Mouse (Mus musculus) forebrain, embryonic 14.5 days (tissue): ENCODE data around the gene Pcnp. TPM values are rescaled to one million over a fixed set of nuclear protein-coding genes. Genes with fewer than 3 reads are reported as not detected.
A peak's percentile ranks its signal among the peaks of the same experiment; 100 is the strongest.
"Not testable (repeated sequence)": the region's sequence is repeated elsewhere in the genome, so short reads cannot be mapped to it uniquely, and the experiment has no call there.

Source experiments
- ATAC-seq: fragments of 200-750 bp; cut with Nextera tagmentation; 2 replicates; pipeline ENCODE4 v1.8.0; 2017; ENCODE audit warnings: mild to moderate bottlenecking, moderate library complexity
- DNase-seq: peaks from one replicate; pipeline ENCODE4 v3.0.0-alpha.2; 2015; ENCODE audit warnings: low spot score
- H3K27ac ChIP-seq: fragments of 300-500 bp; sonication (generic); 2 replicates; pipeline ENCODE4 v1.5.1; 2014; ENCODE audit warnings: low read depth, mild to moderate bottlenecking, control low read depth, low read length, moderate library complexity
- H3K27me3 ChIP-seq: fragments of 300-500 bp; sonication (generic); replicated peaks from 2 replicates; pipeline ENCODE4 v1.6.1; 2014; ENCODE audit warnings: low read length, control low read depth, mixed read lengths; ENCODE audit not compliant: control insufficient read depth, insufficient read depth
- H3K36me3 ChIP-seq: fragments of 300-500 bp; sonication (generic); 2 replicates; pipeline ENCODE4 v1.6.1; 2014; ENCODE audit warnings: low read length, control low read depth; ENCODE audit not compliant: control insufficient read depth, insufficient read depth
- H3K4me1 ChIP-seq: fragments of 300-500 bp; sonication (generic); 2 replicates; pipeline ENCODE4 v1.6.1; 2014; ENCODE audit warnings: antibody characterized with exemption, low read length, control low read depth; ENCODE audit not compliant: control insufficient read depth, insufficient read depth
- H3K4me2 ChIP-seq: fragments of 300-500 bp; sonication (generic); 2 replicates; pipeline ENCODE4 v1.6.1; 2014; ENCODE audit warnings: mild to moderate bottlenecking, control low read depth, low read length
- H3K4me3 ChIP-seq: fragments of 300-500 bp; sonication (generic); 2 replicates; pipeline ENCODE4 v1.5.1; 2014; ENCODE audit warnings: low read depth, low read length, control low read depth
- H3K9ac ChIP-seq: fragments of 300-500 bp; sonication (generic); 2 replicates; pipeline ENCODE4 v1.6.1; 2014; ENCODE audit warnings: mild to moderate bottlenecking, low read length, control low read depth, moderate library complexity
- H3K9me3 ChIP-seq: fragments of 300-500 bp; sonication (generic); replicated peaks from 2 replicates; pipeline ENCODE4 v1.6.1; 2016; ENCODE audit warnings: low read length, control low read depth, mixed read lengths; ENCODE audit not compliant: control insufficient read depth
- WGBS: fragments of 180-500 bp; shearing (Covaris S2); extraction: QIAGEN DNeasy Blood & Tissue Kit; methylation state at CpG from one replicate; pipeline ENCODE4 v1.1.7; 2014; 5-methylcytosine and 5-hydroxymethylcytosine counted together
- polyA plus RNA-seq: library from polyadenylated mRNA; unstranded; fragments of >200 nt; fragmentation: Nextera tagmentation; extraction: Ambion mirVana; gene quantifications from 2 replicates; pipeline ENCODE4 v1.2.1, GENCODE M21; 2014

Pcnp gene
- polyA plus RNA-seq, 1 experiment from 2014 or later: 252 TPM

GRCm38 (mm10) chr16:56048038-56048437 is 18.5 kb upstream of the Pcnp start, which contains the start of gene Senp7:
TSS of gene Senp7 (plus strand) at chr16:56048338.
- not testable (repeated sequence) for H3K9ac ChIP-seq, H3K4me3 ChIP-seq, H3K27me3 ChIP-seq, ATAC-seq, H3K9me3 ChIP-seq, H3K36me3 ChIP-seq, H3K4me1 ChIP-seq, H3K4me2 ChIP-seq, H3K27ac ChIP-seq, DNase-seq
- no CpG with 5 or more reads among the region's 4 CpGs for WGBS

DNA sequence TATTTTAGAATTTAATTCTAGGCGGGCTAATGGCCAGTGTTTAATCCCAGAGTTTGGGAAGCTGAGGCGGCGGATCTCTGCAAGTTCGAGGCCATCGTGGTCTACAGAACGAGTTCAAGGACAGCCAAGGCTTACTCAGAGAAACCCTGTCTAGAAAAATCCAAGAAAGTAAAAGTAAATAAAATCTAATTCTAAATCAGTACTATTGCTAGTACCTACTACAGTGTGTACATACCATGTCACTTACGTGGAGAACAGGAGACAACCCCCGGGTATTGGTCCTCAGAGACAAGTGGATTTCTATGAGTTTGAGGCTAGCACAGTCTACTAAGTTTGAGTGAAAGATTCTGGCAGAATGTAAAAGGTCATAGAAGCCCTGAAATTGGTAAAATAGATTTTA is 8.6 kb upstream of the Pcnp start:
- Histone ChIP-seq H3K9ac (peak overlapping the region; percentile 82), H3K27ac (peak overlapping the region; percentile 83), H3K4me1 (peaks cover 10% of the 10 kb centered on the region), H3K9me3 (no peaks in the 10 kb centered on the region), H3K4me2 (peak overlapping the region; percentile 72), H3K36me3 (peaks cover 17% of the 10 kb centered on the region), H3K27me3 (no peaks in the 10 kb centered on the region), H3K4me3 (peak overlapping the region; percentile 77)
- DNase-seq (no peak), ATAC-seq (no peak; the same call in 1 of the 2 replicates)
- WGBS: 31% methylated on average over 8 of the region's 8 CpGs

DNA sequence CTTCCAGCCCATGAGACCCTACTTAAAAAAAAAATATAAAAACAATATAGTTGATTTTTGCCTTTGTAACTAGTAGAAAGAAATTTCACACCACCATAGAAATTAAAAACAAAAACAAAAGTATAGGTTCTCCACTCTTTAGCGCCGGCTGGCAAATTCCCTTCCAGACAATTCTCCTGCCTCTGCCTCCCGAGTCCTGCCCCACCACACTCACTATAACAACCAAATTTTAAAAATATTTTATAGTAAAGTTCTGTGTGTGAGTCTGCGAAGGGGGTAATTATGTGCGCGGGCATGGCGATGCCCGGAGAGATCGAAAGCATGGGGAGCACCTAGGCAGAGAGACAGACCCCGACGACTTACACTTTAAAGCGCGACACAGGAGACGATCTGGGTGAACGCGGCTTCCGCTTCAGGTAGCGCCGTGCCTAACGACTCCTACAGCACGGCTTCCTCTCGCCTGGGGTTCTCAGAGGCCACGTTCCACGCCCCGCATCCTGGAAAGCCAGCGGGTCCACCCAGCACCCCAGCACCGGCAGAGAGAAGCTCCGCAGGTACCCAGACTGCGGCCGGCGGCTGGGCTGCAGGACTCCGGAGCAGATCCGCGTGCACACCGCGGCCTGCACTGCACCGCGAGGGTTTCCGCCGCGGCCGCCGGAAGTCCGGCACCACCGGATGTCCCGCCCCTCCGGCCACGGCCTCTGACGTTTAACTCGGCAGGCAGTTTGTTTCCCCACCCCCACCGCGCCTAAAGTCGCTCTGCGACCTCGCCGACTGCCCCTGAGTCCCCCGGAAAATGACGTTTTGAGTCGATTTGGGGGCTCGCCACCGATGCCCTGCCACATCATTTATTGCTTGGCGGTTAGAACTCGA is 7.8 kb upstream of the Pcnp start, which contains the start of gene Trmt10c:
Trmt10c (minus strand) TSS at position 682 of the 873 bp plus-strand sequence.
- H3K36me3 ChIP-seq: peaks cover 25% of the 10 kb centered on the region
- peak within 1 kb of the TSS; percentile 82 for H3K9ac ChIP-seq
- peak within 1 kb of the TSS; percentile 72 for H3K4me2 ChIP-seq
- ATAC-seq: peak; percentile 100
- H3K4me1 ChIP-seq: peaks cover 10% of the 10 kb centered on the region
- H3K27me3 ChIP-seq: no peaks in the 10 kb centered on the region
- peak within 1 kb of the TSS; percentile 83 for H3K27ac ChIP-seq
- no peaks in the 10 kb centered on the region for H3K9me3 ChIP-seq
- peak within 1 kb of the TSS; percentile 77 for H3K4me3 ChIP-seq
- under 1% methylated on average over 62 of the region's 63 CpGs for WGBS
- DNase-seq: peak; percentile 93

DNA sequence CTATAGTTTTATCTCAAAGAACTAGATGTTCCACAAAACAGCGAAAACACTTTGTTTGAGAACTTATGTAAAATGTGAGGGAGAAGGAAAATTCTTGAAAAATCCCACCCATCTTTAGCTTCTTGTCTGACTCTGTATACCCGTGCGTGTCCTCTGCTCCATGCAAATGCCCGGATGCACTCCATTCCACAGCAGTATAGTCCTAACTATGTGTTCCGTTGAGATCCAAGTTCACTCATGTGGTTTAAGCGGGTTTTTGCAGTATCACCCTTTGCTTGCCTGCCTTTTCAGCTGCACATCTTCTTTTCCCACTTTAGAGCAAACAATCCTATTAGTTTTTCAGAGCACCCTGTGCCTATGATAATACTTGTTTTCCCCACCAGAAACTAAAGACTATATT is 7.0 kb upstream of the Pcnp start:
- Histone ChIP-seq H3K36me3 (peaks cover 31% of the 10 kb centered on the region), H3K4me3 (peak overlapping the region; percentile 77), H3K4me2 (peak overlapping the region; percentile 72), H3K27ac (no peak overlapping the region), H3K9me3 (no peaks in the 10 kb centered on the region), H3K27me3 (no peaks in the 10 kb centered on the region), H3K4me1 (peaks cover 10% of the 10 kb centered on the region), H3K9ac (peak overlapping the region; percentile 82)
- no peak for DNase-seq
- no peak for ATAC-seq
- WGBS: 62% methylated on average over 6 of the region's 6 CpGs

DNA sequence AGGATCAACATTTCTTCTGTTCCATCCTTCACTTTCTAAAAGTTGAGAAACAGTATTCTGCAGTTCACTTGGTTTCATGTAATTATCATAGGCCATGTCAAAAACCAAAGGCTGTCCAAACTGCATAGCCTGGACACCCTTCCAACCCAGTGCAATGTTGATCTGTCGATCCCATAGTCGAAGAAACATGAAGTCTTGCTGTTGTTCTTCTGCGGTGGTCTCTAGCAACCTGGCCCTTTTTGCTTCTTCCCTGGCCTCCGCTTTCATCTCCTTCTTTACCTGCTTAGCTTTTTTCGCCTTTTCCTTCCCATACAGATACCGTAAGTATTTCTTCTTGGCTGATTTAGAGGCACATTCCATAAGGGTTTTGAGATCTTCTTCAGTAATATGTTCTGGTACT is 5.0 kb upstream of the Pcnp start:
- Histone ChIP-seq H3K4me1 (peaks cover 15% of the 10 kb centered on the region), H3K36me3 (peaks cover 31% of the 10 kb centered on the region), H3K27me3 (no peaks in the 10 kb centered on the region), H3K27ac (no peak overlapping the region), H3K9ac (no peak overlapping the region), H3K9me3 (no peaks in the 10 kb centered on the region), H3K4me3 (no peak overlapping the region), H3K4me2 (no peak overlapping the region)
- no peak for ATAC-seq
- 95% methylated on average over 6 of the region's 6 CpGs for WGBS
- DNase-seq: no peak

GRCm38 (mm10) chr16:56028722-56029551 is 602 bp downstream of the Pcnp start:
- H3K4me1 ChIP-seq: peaks cover 18% of the 10 kb centered on the region
- DNase-seq (peak; percentile 51), ATAC-seq (peak; percentile 85)
- H3K9ac ChIP-seq: peak overlapping the region; percentile 95
- no peaks in the 10 kb centered on the region for H3K9me3 ChIP-seq
- H3K36me3 ChIP-seq: peaks cover 39% of the 10 kb centered on the region
- no peaks in the 10 kb centered on the region for H3K27me3 ChIP-seq
- peak overlapping the region; percentile 88 for H3K27ac ChIP-seq
- H3K4me2 ChIP-seq: peak overlapping the region; percentile 73
- WGBS: under 1% methylated on average over 58 of the region's 62 CpGs
- peak overlapping the region; percentile 95 for H3K4me3 ChIP-seq

DNA sequence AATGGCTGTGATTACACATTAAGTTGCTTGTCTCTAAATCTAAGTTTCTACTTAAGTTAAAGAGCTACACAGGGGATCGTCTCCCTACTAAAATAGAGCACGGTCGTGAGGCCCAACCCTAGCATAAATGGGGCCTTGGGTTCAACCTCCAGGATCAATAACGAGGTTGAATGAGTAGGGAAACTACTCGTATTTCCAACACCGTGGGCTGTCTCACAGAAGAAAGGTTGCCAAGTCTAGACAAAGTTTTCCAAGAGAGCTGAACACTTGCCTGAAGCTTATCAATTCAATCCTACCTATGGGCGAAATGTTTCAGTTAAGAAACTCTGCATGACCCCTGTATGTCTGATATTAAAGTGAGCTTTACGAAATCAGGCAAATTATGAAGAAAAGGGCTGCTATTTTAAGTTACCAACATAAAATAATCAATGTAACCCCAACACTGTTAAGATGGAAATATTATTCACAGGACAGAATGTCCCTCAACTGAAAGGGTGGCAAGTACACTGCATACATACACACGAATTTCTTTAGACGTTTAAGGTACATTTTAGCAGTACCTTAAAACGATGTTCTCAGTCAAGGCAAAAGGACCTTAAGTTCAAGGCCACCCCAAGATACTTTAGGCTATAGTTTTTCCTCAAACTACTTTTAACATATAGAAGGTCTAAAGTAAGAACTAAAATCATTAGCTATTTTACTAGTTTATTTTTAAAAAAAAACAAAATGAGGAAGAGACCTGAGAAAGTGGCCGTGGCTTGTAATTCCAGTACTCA is 1.5 kb downstream of the Pcnp start:
- Histone ChIP-seq H3K36me3 (peaks cover 30% of the 10 kb centered on the region), H3K9me3 (no peaks in the 10 kb centered on the region), H3K27me3 (no peaks in the 10 kb centered on the region), H3K4me1 (peaks cover 18% of the 10 kb centered on the region), H3K4me2 (peak overlapping the region; percentile 73), H3K27ac (no peak overlapping the region), H3K9ac (peak overlapping the region; percentile 95), H3K4me3 (peak overlapping the region; percentile 95)
- WGBS: 38% methylated on average over 12 of the region's 12 CpGs
- DNase-seq (no peak), ATAC-seq (no peak)

- peaks cover 55% of the 10 kb centered on the region for H3K36me3 ChIP-seq
- ATAC-seq: no peak
- no peaks in the 10 kb centered on the region for H3K27me3 ChIP-seq
- no peaks in the 10 kb centered on the region for H3K9me3 ChIP-seq
- H3K9ac ChIP-seq: no peak overlapping the region
- H3K4me3 ChIP-seq: no peak overlapping the region
- WGBS: 94% methylated on average over 7 of the region's 7 CpGs
- DNase-seq: no peak
- H3K4me2 ChIP-seq: no peak overlapping the region
- H3K27ac ChIP-seq: no peak overlapping the region
- H3K4me1 ChIP-seq: 0 out of 2 replicates have a peak, but pooled peaks cover 2% of the 10 kb centered on the region
Measured at GRCm38 (mm10) chr16:56019660-56020059, 9.9 kb downstream of the Pcnp start.
